Mouse (Mus musculus): Measurements from ENCODE around the gene Ptprd.

GRCm38 (mm10) chr4:76447396-76447795 lies 1764.4 kb downstream of the Ptprd start:
- no peak for TF ChIP-seq GATA1 (IDR thresholded peaks at IDR 0.05; ENCODE audit: borderline replicate concordance, low read length)
- TF ChIP-seq FLI1 (IDR thresholded peaks at IDR 0.05; ENCODE audit: low read length) = no peak
